Mouse (Mus musculus) brain, embryonic 18.5 days (tissue): Measurements from ENCODE around the gene Cdcp1.

Source experiments
- DNase-seq: peaks from one replicate; pipeline ENCODE4 v3.0.0-alpha.2; 2012; ENCODE audit warnings: low read depth, low spot score

The Cdcp1 gene

GRCm38 (mm10) chr9:123151561-123151960, 64.3 kb downstream of the Cdcp1 start:
- no peak for DNase-seq

- no peak for DNase-seq
These were observed 65.4 kb downstream of the Cdcp1 start, which contains the start of gene Clec3b for GRCm38 (mm10) chr9:123150241-123151020. Clec3b (plus strand) TSS chr9:123150946.

- DNase-seq = no peak
These were observed 67.4 kb downstream of the Cdcp1 start for GRCm38 (mm10) chr9:123148430-123148829.

GRCm38 (mm10) chr9:123139887-123140614, 75.8 kb downstream of the Cdcp1 start:
- DNase-seq = no peak

- DNase-seq = no peak
These were observed 76.9 kb downstream of the Cdcp1 start for GRCm38 (mm10) chr9:123138891-123139474.

- DNase-seq = no peak
These were observed 78.7 kb downstream of the Cdcp1 start for GRCm38 (mm10) chr9:123136953-123137682.

GRCm38 (mm10) chr9:123132994-123133393, 82.8 kb downstream of the Cdcp1 start:
- no peak for DNase-seq

- no peak for DNase-seq
These were observed 88.2 kb downstream of the Cdcp1 start for GRCm38 (mm10) chr9:123127663-123128062.

- no peak for DNase-seq
These were observed 91.3 kb downstream of the Cdcp1 start for GRCm38 (mm10) chr9:123124413-123124981.

GRCm38 (mm10) chr9:123123571-123124412, 92.0 kb downstream of the Cdcp1 start:
- DNase-seq = no peak

- no peak for DNase-seq
These were observed 92.8 kb downstream of the Cdcp1 start for GRCm38 (mm10) chr9:123123017-123123416.
